Mouse (Mus musculus) neural tube, embryonic 14.5 days (tissue): ENCODE results near the gene Rpl23. TPM values are rescaled to one million over a fixed set of nuclear protein-coding genes. Genes with fewer than 3 reads are reported as not detected.

ENCODE experiments used
- ATAC-seq: fragments of 200-750 bp; cut with Nextera tagmentation; 2 replicates; pipeline ENCODE4 v1.8.0; 2017; ENCODE audit warnings: low read depth, mild to moderate bottlenecking, moderate TSS enrichment, moderate library complexity
- H3K27ac ChIP-seq: fragments of 300-500 bp; sonication (generic); 2 replicates; pipeline ENCODE4 v1.5.1; 2014; ENCODE audit warnings: low read depth, mild to moderate bottlenecking, control low read depth, low read length, moderate library complexity, mixed read lengths
- H3K27me3 ChIP-seq: fragments of 300-500 bp; sonication (generic); 2 replicates; pipeline ENCODE4 v1.6.1; 2014; ENCODE audit warnings: low read length; ENCODE audit not compliant: control insufficient read depth, insufficient read depth
- H3K36me3 ChIP-seq: fragments of 300-500 bp; sonication (generic); 2 replicates; pipeline ENCODE4 v1.6.1; 2014; ENCODE audit warnings: low read length, mixed read lengths; ENCODE audit not compliant: control insufficient read depth, insufficient read depth
- H3K4me1 ChIP-seq: fragments of 300-500 bp; sonication (generic); 2 replicates; pipeline ENCODE4 v1.6.1; 2014; ENCODE audit warnings: low read length; ENCODE audit not compliant: control insufficient read depth, insufficient read depth
- H3K4me2 ChIP-seq: fragments of 300-500 bp; sonication (generic); 2 replicates; pipeline ENCODE4 v1.6.1; 2014; ENCODE audit warnings: mild to moderate bottlenecking, low read depth, low read length, control low read depth
- H3K4me3 ChIP-seq: fragments of 300-500 bp; sonication (generic); 2 replicates; pipeline ENCODE4 v1.5.1; 2014; ENCODE audit warnings: low read depth, low read length, control low read depth, mixed read lengths
- H3K9ac ChIP-seq: fragments of 300-500 bp; sonication (generic); replicated peaks from 2 replicates; pipeline ENCODE4 v1.6.1; 2014; ENCODE audit warnings: low read depth, mild to moderate bottlenecking, control low read depth, low read length, mixed read lengths
- H3K9me3 ChIP-seq: fragments of 300-500 bp; sonication (generic); 2 replicates; pipeline ENCODE4 v1.6.1; 2016; ENCODE audit warnings: low read length; ENCODE audit not compliant: control insufficient read depth
- WGBS: fragments of 180-500 bp; shearing (Covaris S2); extraction: QIAGEN DNeasy Blood & Tissue Kit; methylation state at CpG from one replicate; pipeline ENCODE4 v1.1.7; 2014; 5-methylcytosine and 5-hydroxymethylcytosine counted together
- polyA plus RNA-seq: library from polyadenylated mRNA; unstranded; fragments of >200 nt; fragmentation: Nextera tagmentation; extraction: Ambion mirVana; gene quantifications from 2 replicates; pipeline ENCODE4 v1.2.1, GENCODE M21; 2014

The Rpl23 gene
- 347 and 366 TPM in 2 replicates for polyA plus RNA-seq

- Histone ChIP-seq H3K4me3 (peak within 1 kb of the TSS; percentile 95), H3K27ac (peak within 1 kb of the TSS; percentile 95), H3K9me3 (no peaks in the 10 kb centered on the region), H3K27me3 (no peaks in the 10 kb centered on the region), H3K36me3 (peaks cover 31% of the 10 kb centered on the region), H3K9ac (peak within 1 kb of the TSS; percentile 94), H3K4me2 (peak within 1 kb of the TSS; percentile 86), H3K4me1 (peaks cover 11% of the 10 kb centered on the region)
- under 1% methylated on average over 67 of the region's 67 CpGs for WGBS
- ATAC-seq, result peak; percentile 97
Observed at GRCm38 (mm10) chr11:97781832-97782563, at the start of gene Rpl23. Gene Rpl23 (minus strand): TSS chr11:97782437.

GRCm38 (mm10) chr11:97832001-97832400 is 49.8 kb upstream of the Rpl23 start:
- H3K9ac ChIP-seq, result no peak overlapping the region
- no peak overlapping the region for H3K4me3 ChIP-seq
- H3K27ac ChIP-seq, result no peak overlapping the region
- H3K4me1 ChIP-seq, result no peaks in the 10 kb centered on the region
- H3K36me3 ChIP-seq, result peaks cover 50% of the 10 kb centered on the region
- H3K4me2 ChIP-seq, result no peak overlapping the region
- no peak for ATAC-seq
- H3K27me3 ChIP-seq, result no peaks in the 10 kb centered on the region
- 64% methylated on average over 11 of the region's 11 CpGs for WGBS
- no peaks in the 10 kb centered on the region for H3K9me3 ChIP-seq

- WGBS, result 89% methylated on average over 6 of the region's 6 CpGs
- Histone ChIP-seq H3K27me3 (no peaks in the 10 kb centered on the region), H3K36me3 (peaks cover 50% of the 10 kb centered on the region), H3K4me2 (no peak overlapping the region), H3K27ac (no peak overlapping the region), H3K4me3 (no peak overlapping the region), H3K9ac (no peak overlapping the region), H3K9me3 (no peaks in the 10 kb centered on the region), H3K4me1 (no peaks in the 10 kb centered on the region)
- ATAC-seq, result no peak
Observed at GRCm38 (mm10) chr11:97830501-97830900, 48.3 kb upstream of the Rpl23 start.

- WGBS, result 84% methylated on average over 12 of the region's 12 CpGs
- ATAC-seq, result no peak
Observed at GRCm38 (mm10) chr11:97829913-97830476, 47.8 kb upstream of the Rpl23 start.

GRCm38 (mm10) chr11:97829365-97829764 is 47.1 kb upstream of the Rpl23 start:
- Histone ChIP-seq H3K4me3 (no peak overlapping the region), H3K9ac (no peak overlapping the region), H3K27me3 (no peaks in the 10 kb centered on the region), H3K9me3 (no peaks in the 10 kb centered on the region), H3K27ac (no peak overlapping the region), H3K4me2 (no peak overlapping the region), H3K4me1 (0 out of 2 replicates have a peak, but pooled peaks cover 3% of the 10 kb centered on the region), H3K36me3 (peaks cover 48% of the 10 kb centered on the region)
- no peak for ATAC-seq
- WGBS, result 96% methylated on average over 7 of the region's 7 CpGs

More at GRCm38 (mm10) chr11:97829913-97830476, 47.8 kb upstream of the Rpl23 start:
- Histone ChIP-seq H3K9ac (no peak overlapping the region), H3K9me3 (no peaks in the 10 kb centered on the region), H3K4me2 (no peak overlapping the region), H3K27ac (no peak overlapping the region), H3K4me1 (no peaks in the 10 kb centered on the region), H3K27me3 (no peaks in the 10 kb centered on the region), H3K4me3 (no peak overlapping the region), H3K36me3 (peaks cover 50% of the 10 kb centered on the region)

- Histone ChIP-seq H3K9me3 (no peaks in the 10 kb centered on the region), H3K4me3 (no peak overlapping the region), H3K4me2 (no peak overlapping the region), H3K4me1 (0 out of 2 replicates have a peak, but pooled peaks cover 3% of the 10 kb centered on the region), H3K27ac (no peak overlapping the region), H3K27me3 (no peaks in the 10 kb centered on the region), H3K9ac (no peak overlapping the region), H3K36me3 (peaks cover 41% of the 10 kb centered on the region)
- ATAC-seq, result no peak
- WGBS, result 87% methylated on average over 6 of the region's 6 CpGs
Observed at GRCm38 (mm10) chr11:97827654-97828053, 45.4 kb upstream of the Rpl23 start.

GRCm38 (mm10) chr11:97826414-97826813 is 44.2 kb upstream of the Rpl23 start:
- H3K27ac ChIP-seq, result no peak overlapping the region
- no peak overlapping the region for H3K4me2 ChIP-seq
- no peak overlapping the region for H3K9ac ChIP-seq
- H3K4me3 ChIP-seq, result no peak overlapping the region
- 78% methylated on average over 7 of the region's 7 CpGs for WGBS
- no peaks in the 10 kb centered on the region for H3K9me3 ChIP-seq
- H3K36me3 ChIP-seq, result peaks cover 41% of the 10 kb centered on the region
- H3K4me1 ChIP-seq, result 0 out of 2 replicates have a peak, but pooled peaks cover 3% of the 10 kb centered on the region
- no peak for ATAC-seq
- H3K27me3 ChIP-seq, result no peaks in the 10 kb centered on the region

GRCm38 (mm10) chr11:97825971-97826370 is 43.7 kb upstream of the Rpl23 start:
- H3K4me2 ChIP-seq, result no peak overlapping the region
- WGBS, result 88% methylated on average over 9 of the region's 9 CpGs

GRCm38 (mm10) chr11:97825295-97825694 is 43.1 kb upstream of the Rpl23 start:
- ATAC-seq, result no peak
- no peaks in the 10 kb centered on the region for H3K9me3 ChIP-seq
- 88% methylated on average over 10 of the region's 10 CpGs for WGBS
- no peaks in the 10 kb centered on the region for H3K27me3 ChIP-seq
- no peak overlapping the region for H3K9ac ChIP-seq
- H3K36me3 ChIP-seq, result peaks cover 39% of the 10 kb centered on the region
- H3K4me3 ChIP-seq, result no peak overlapping the region
- H3K4me1 ChIP-seq, result 0 out of 2 replicates have a peak, but pooled peaks cover 3% of the 10 kb centered on the region
- H3K27ac ChIP-seq, result 0 out of 2 replicates have a peak overlapping the region, but pooled peaks have one; percentile 45
- no peak overlapping the region for H3K4me2 ChIP-seq

More at GRCm38 (mm10) chr11:97825971-97826370, 43.7 kb upstream of the Rpl23 start:
- Histone ChIP-seq H3K27me3 (no peaks in the 10 kb centered on the region), H3K9ac (no peak overlapping the region), H3K36me3 (peaks cover 41% of the 10 kb centered on the region), H3K4me1 (0 out of 2 replicates have a peak, but pooled peaks cover 3% of the 10 kb centered on the region), H3K9me3 (no peaks in the 10 kb centered on the region), H3K4me3 (no peak overlapping the region), H3K27ac (no peak overlapping the region)
- no peak for ATAC-seq
